In genomic region chr10:69465558-69466200, GRCm38 (mm10) we compare ENCODE assay signal across 9 mouse cellular contexts.
DNase-seq lines count a peak whose midpoint lies in the region; ATAC-seq and TF ChIP-seq lines count a peak whose summit lies in the region.
"Had no signal": no experiment of that assay in that cellular context is flagged by ENCODE, and none has a peak within 500 bp of the region (broad histone marks: within the 10 kb centered on the region; RNA-seq: fewer than 3 reads in every experiment).

No protein-coding gene starts in this region.

- peak overlapping the region; percentile 92 for H3K27ac ChIP-seq in forebrain, embryonic 16.5 days (ENCODE audit: low read length)
- peak overlapping the region; percentile 80; the same call in 1 of the 2 replicates for H3K27ac ChIP-seq in olfactory bulb, adult 2 months (ENCODE audit: insufficient read depth, low read depth, low read length)
- H3K27ac ChIP-seq: heart, embryonic 13.5 days had no signal

- H3K9me3 ChIP-seq in forebrain, embryonic 16.5 days (ENCODE audit: control insufficient read depth, low read length) = no peaks in the 10 kb centered on the region
- H3K9me3 ChIP-seq: heart, embryonic 13.5 days had no signal

- H3K4me3 ChIP-seq in forebrain, embryonic 16.5 days (replicated peaks; ENCODE audit: low read length) = peak overlapping the region; percentile 24
- no peak overlapping the region for H3K4me3 ChIP-seq in olfactory bulb, adult 2 months (ENCODE audit: insufficient read depth, low read depth, low read length)
- H3K4me3 ChIP-seq: heart, embryonic 13.5 days had no signal

- no peak for TF ChIP-seq CTCF in olfactory bulb, adult 2 months (IDR thresholded peaks at IDR 0.05; ENCODE audit: insufficient read depth, low read depth, low read length)

- DNase-seq in embryo, embryonic 10.5 days (ENCODE audit: low spot score) = peak; percentile 84
- peak; percentile 69 for DNase-seq in left cerebral cortex, adult 11 months (ENCODE audit: low spot score)
- no peak for DNase-seq in kidney, postnatal 36 days
- DNase-seq in adrenal gland, adult 18-20 months (ENCODE audit: low spot score in 2 of 2) = no peak
- DNase-seq in spleen, postnatal 10 days (ENCODE audit: low spot score in 2 of 2) = no peak
- DNase-seq: cerebellum, postnatal 25 days had no signal

- no peaks in the 10 kb centered on the region for H3K27me3 ChIP-seq in forebrain, embryonic 16.5 days (replicated peaks; ENCODE audit: control insufficient read depth, insufficient read depth, low read length)

- peak overlapping the region; percentile 44 for H3K4me2 ChIP-seq in forebrain, embryonic 16.5 days (ENCODE audit: low read length)
- H3K4me2 ChIP-seq: heart, embryonic 13.5 days had no signal

- WGBS in forebrain, embryonic 16.5 days = 14% methylated on average over 11 of the region's 11 CpGs
- WGBS in olfactory bulb, adult 2 months = 18% methylated on average over 11 of the region's 11 CpGs

- H3K9ac ChIP-seq in forebrain, embryonic 16.5 days (replicated peaks; ENCODE audit: low read depth, low read length) = no peak overlapping the region
- H3K9ac ChIP-seq: heart, embryonic 13.5 days had no signal

- peak; percentile 92 for ATAC-seq in forebrain, embryonic 16.5 days

- no peak for TF ChIP-seq POLR2A in olfactory bulb, adult 2 months (IDR thresholded peaks at IDR 0.05; ENCODE audit: insufficient read depth, low read depth, low read length)

- H3K4me1 ChIP-seq in forebrain, embryonic 16.5 days (replicated peaks; ENCODE audit: control insufficient read depth, insufficient read depth, low read length) = peaks cover 24% of the 10 kb centered on the region
- peaks cover 5% of the 10 kb centered on the region for H3K4me1 ChIP-seq in olfactory bulb, adult 2 months (ENCODE audit: control insufficient read depth, insufficient read depth, low read length)
- H3K4me1 ChIP-seq: heart, embryonic 13.5 days had no signal

- no peaks in the 10 kb centered on the region for H3K36me3 ChIP-seq in forebrain, embryonic 16.5 days (ENCODE audit: control insufficient read depth, insufficient read depth)
- H3K36me3 ChIP-seq: heart, embryonic 13.5 days had no signal

Comparison
In these comparisons a context has a peak if more than half of its experiments do, and no peak if none do; other contexts are left out.
1. DNase-seq: peak in embryo, embryonic 10.5 days (single experiment) and left cerebral cortex, adult 11 months (single experiment); none in kidney, postnatal 36 days (0 of 2), adrenal gland, adult 18-20 months (0 of 2) and spleen, postnatal 10 days (0 of 2).